ENCODE assay signal across 8 mouse cellular contexts in the genomic region with DNA sequence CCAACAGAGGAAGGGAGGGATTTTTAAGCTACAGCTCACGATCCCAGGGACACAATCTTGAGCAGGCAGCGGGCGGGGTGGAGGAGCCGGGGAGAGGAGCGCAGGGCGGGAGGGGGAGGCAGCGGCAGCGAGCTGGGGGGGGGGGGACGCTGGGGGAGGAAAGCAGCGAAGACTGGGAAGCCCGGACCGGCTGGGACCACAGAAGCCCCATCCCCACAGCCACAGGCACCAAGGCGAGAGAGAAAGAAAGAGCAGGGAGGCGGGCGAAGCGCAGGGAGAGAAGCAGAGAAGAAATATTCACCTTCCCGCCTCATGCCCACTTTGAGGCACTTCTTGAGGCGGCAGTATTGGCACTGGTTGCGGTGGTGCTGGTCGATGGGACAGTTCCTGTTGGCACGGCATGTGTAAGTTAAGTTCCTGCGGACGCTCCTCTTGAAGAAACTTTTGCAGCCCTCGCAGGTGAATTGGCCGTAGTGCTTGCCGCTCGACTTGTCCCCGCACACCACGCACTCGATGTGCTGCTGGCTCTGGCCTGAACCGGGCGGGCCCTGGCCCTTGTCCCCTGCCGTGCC. TPM values are rescaled to one million over a fixed set of nuclear protein-coding genes. Genes with fewer than 3 reads are reported as not detected.
DNase-seq lines count a peak whose midpoint lies in the region; ATAC-seq and TF ChIP-seq lines count a peak whose summit lies in the region.

No protein-coding gene starts in this region.

- peak overlapping the region; percentile 98 for H3ac ChIP-seq in myocyte (ENCODE audit: control insufficient read depth, insufficient read length)

- TF ChIP-seq CTCF in brain, embryonic 14.5 days (IDR thresholded peaks at IDR 0.05; ENCODE audit: borderline replicate concordance, extremely low read depth, insufficient read depth, insufficient read length) = no peak

- ATAC-seq in forebrain, embryonic 15.5 days (replicated peaks) = no peak

- H3K4me2 ChIP-seq in forebrain, embryonic 15.5 days (replicated peaks) = peak overlapping the region; percentile 71
- H3K4me2 ChIP-seq in myocyte (ENCODE audit: low read depth) = peak overlapping the region; percentile 77

- peaks cover 14% of the 10 kb centered on the region for H3K4me1 ChIP-seq in forebrain, embryonic 15.5 days

- peaks cover 14% of the 10 kb centered on the region for H3K79me2 ChIP-seq in myocyte (ENCODE audit: control insufficient read depth, insufficient read depth)

- peak; percentile 24 for DNase-seq in ovary, postnatal 36 days (ENCODE audit: low spot score)
- no peak for DNase-seq in ovary, postnatal 14 days (ENCODE audit: low spot score)
- peak; percentile 74 for DNase-seq in brain, embryonic 14.5 days (ENCODE audit: low read depth)
- peak; percentile 7 to 37 for DNase-seq in kidney, postnatal 25 days
- DNase-seq in right cerebral cortex, adult 18-20 months = no peak
- DNase-seq in frontal cortex, postnatal 10 days (ENCODE audit: low spot score in 2 of 2) = no peak

- no peak for TF ChIP-seq POLR2A in brain, embryonic 14.5 days (IDR thresholded peaks at IDR 0.05; ENCODE audit: borderline replicate concordance, extremely low read depth, insufficient read depth, insufficient read length, poor library complexity, severe bottlenecking)
- TF ChIP-seq POLR2A in myocyte (IDR thresholded peaks at IDR 0.05; ENCODE audit: insufficient read length, low read depth) = peak; percentile 28

- no peaks in the 10 kb centered on the region for H3K27me3 ChIP-seq in forebrain, embryonic 15.5 days
- H3K27me3 ChIP-seq in myocyte (ENCODE audit: control insufficient read depth, insufficient read depth, insufficient read length) = no peaks in the 10 kb centered on the region

- no peaks in the 10 kb centered on the region for H3K36me3 ChIP-seq in forebrain, embryonic 15.5 days
- H3K36me3 ChIP-seq in myocyte (ENCODE audit: control insufficient read depth, insufficient read depth) = no peaks in the 10 kb centered on the region

- H3K4me3 ChIP-seq in forebrain, embryonic 15.5 days = peak overlapping the region; percentile 89
- peak overlapping the region; percentile 78 for H3K4me3 ChIP-seq in myocyte

- no peaks in the 10 kb centered on the region for H3K9me3 ChIP-seq in forebrain, embryonic 15.5 days

- peak overlapping the region; percentile 100 for H3K27ac ChIP-seq in forebrain, embryonic 15.5 days (replicated peaks)

- WGBS in forebrain, embryonic 15.5 days = 0% methylated on average over 32 of the region's 33 CpGs

- H3K9ac ChIP-seq in forebrain, embryonic 15.5 days (replicated peaks) = peak overlapping the region; percentile 99

TF ChIP-seq in myocyte, 11 proteins besides CTCF, POLR2A, EP300 and RAD21:
- TF ChIP-seq TCF12 (IDR thresholded peaks at IDR 0.05; ENCODE audit: insufficient read depth, poor library complexity, severe bottlenecking) = no peak
- TF ChIP-seq MAX (IDR thresholded peaks at IDR 0.05; ENCODE audit: low read depth) = no peak
- no peak for TF ChIP-seq MYOD1 (IDR thresholded peaks at IDR 0.05; ENCODE audit: control insufficient read depth in 1 of 3, insufficient read length in 2 of 3, low read depth in 2 of 3)
- TF ChIP-seq POLR2AphosphoS2 (IDR thresholded peaks at IDR 0.05; ENCODE audit: insufficient read length, low read depth) = peak; percentile 6

RNA-seq across cellular contexts. Expression of gene Nr2f1, which starts 1.7 kb away (rescaled TPM):
- 465 and 624 TPM in 2 replicates for polyA plus RNA-seq in brain, embryonic 14.5 days (2012; rRNA removed)
- 77.7 and 88.5 TPM in 2 replicates for polyA plus RNA-seq in forebrain, embryonic 15.5 days (2015; fragmentation: Nextera tagmentation; extraction: Ambion mirVana)
- 5.8 TPM for polyA plus RNA-seq in myocyte (2012; fragmentation: generic; extraction: Trizol)

Comparison
In these comparisons a context has a peak if more than half of its experiments do, and no peak if none do; other contexts are left out.
1. DNase-seq: peak in ovary, postnatal 36 days (single experiment), brain, embryonic 14.5 days (single experiment) and kidney, postnatal 25 days (2 of 2); none in ovary, postnatal 14 days (single experiment), right cerebral cortex, adult 18-20 months (single experiment) and frontal cortex, postnatal 10 days (0 of 2).
2. RNA of gene Nr2f1, which starts 1.7 kb away (polyA plus RNA-seq): 465 to 624 TPM in brain, embryonic 14.5 days and 77.7 to 88.5 TPM in forebrain, embryonic 15.5 days; 5.8 TPM in myocyte (single experiment); every median in the first group is over 10 times any median in the second.